Mouse (Mus musculus) G1E (cell line): ENCODE results near the gene F11r. TPM values are rescaled to one million over a fixed set of nuclear protein-coding genes. Genes with fewer than 3 reads are reported as not detected.

Source experiments
- ATAC-seq: 2 replicates; pipeline ENCODE4 v1.8.0; 2016; ENCODE audit warnings: mild to moderate bottlenecking; ENCODE audit not compliant: insufficient number of reproducible peaks, poor library complexity, low FRiP score, severe bottlenecking; ENCODE audit errors: extremely low read depth
- DNase-seq: peaks from one replicate; pipeline ENCODE4 v3.0.0; 2012; ENCODE audit warnings: low spot score
- H3K27me3 ChIP-seq: 2 replicates; pipeline ENCODE4 v1.6.1; 2012; ENCODE audit warnings: mild to moderate bottlenecking, low read length, inconsistent platforms; ENCODE audit not compliant: insufficient read depth
- H3K36me3 ChIP-seq: replicated peaks from 2 replicates; pipeline ENCODE3; 2012; ENCODE audit warnings: mild to moderate bottlenecking, inconsistent platforms
- H3K4me1 ChIP-seq: 2 replicates; pipeline ENCODE4 v1.6.1; 2012; ENCODE audit warnings: low read depth, low read length, inconsistent platforms, mixed read lengths; ENCODE audit not compliant: insufficient read depth
- H3K4me3 ChIP-seq: 2 replicates; pipeline ENCODE4 v1.5.1; 2012; ENCODE audit warnings: low read depth, mild to moderate bottlenecking, inconsistent platforms, low read length, moderate library complexity, mixed read lengths
- H3K9me3 ChIP-seq: replicated peaks from 2 replicates; pipeline ENCODE4 v1.6.1; 2012; ENCODE audit warnings: inconsistent platforms
- CTCF ChIP-seq: IDR thresholded peaks from 2 replicates; pipeline ENCODE4 v1.5.1; 2012; ENCODE audit warnings: low read depth, low read length, inconsistent platforms, mixed read lengths
- GATA1 ChIP-seq: IDR thresholded peaks from 2 replicates; pipeline ENCODE4 v1.6.1; 2012; ENCODE audit warnings: borderline replicate concordance, low read length, inconsistent platforms, mixed read lengths
- GATA2 ChIP-seq: IDR thresholded peaks from 2 replicates; pipeline ENCODE4 v1.6.1; 2012; ENCODE audit warnings: low read depth, low read length, inconsistent platforms, borderline replicate concordance
- POLR2AphosphoS5 ChIP-seq: IDR thresholded peaks from 2 replicates; pipeline ENCODE4 v1.6.1; 2012; ENCODE audit warnings: low read depth, low read length, inconsistent platforms; ENCODE audit not compliant: insufficient replicate concordance
- TAL1 ChIP-seq: conservative IDR thresholded peaks from 2 replicates; pipeline ENCODE4 v1.6.1; 2012; ENCODE audit warnings: low read depth, low read length, inconsistent platforms, mixed read lengths
- polyA plus RNA-seq: library from polyadenylated mRNA; stranded (reverse); fragments of >175 nt; gene quantifications from 2 replicates; pipeline ENCODE4 v1.2.3, GENCODE M21; 2012
- total RNA-seq, 2 experiments: library from RNA; stranded (forward) in 1 of 2; stranded (reverse) in 1 of 2; fragments of 200-1000 nt in 1 of 2; fragments of >200 nt in 1 of 2; fragmentation: Nextera tagmentation in 1 of 2; gene quantifications; 2 replicates each; pipeline ENCODE4 v1.2.3; 2014 to 2017

F11r gene
- total and polyA plus RNA-seq, 3 experiments: 0.11 TPM; not detected in 2

- DNase-seq (peak; percentile 8), ATAC-seq (peak; percentile 30; the same call in 1 of the 2 replicates)
- no peak overlapping the region; the same call in 1 of the 2 replicates for H3K4me3 ChIP-seq
- peaks cover 33% of the 10 kb centered on the region for H3K27me3 ChIP-seq
- H3K4me1 ChIP-seq: peaks cover 21% of the 10 kb centered on the region
- no peaks in the 10 kb centered on the region for H3K36me3 ChIP-seq
- peaks cover 6% of the 10 kb centered on the region for H3K9me3 ChIP-seq
- no peak for TF ChIP-seq GATA1
- TF ChIP-seq TAL1: no peak
- TF ChIP-seq POLR2AphosphoS5: no peak
- no peak for TF ChIP-seq GATA2
- TF ChIP-seq CTCF: no peak
Measured at GRCm38 (mm10) chr1:171441466-171442412, 4.4 kb downstream of the F11r start.

GRCm38 (mm10) chr1:171442413-171442760 is 5.1 kb downstream of the F11r start:
- no peak for ATAC-seq
- TF ChIP-seq GATA2: no peak
- no peak for TF ChIP-seq POLR2AphosphoS5
- no peak for TF ChIP-seq CTCF
- TF ChIP-seq TAL1: no peak
- no peak for TF ChIP-seq GATA1
- H3K27me3 ChIP-seq: peaks cover 28% of the 10 kb centered on the region
- DNase-seq: no peak
- no peaks in the 10 kb centered on the region for H3K36me3 ChIP-seq
- no peak overlapping the region; the same call in 1 of the 2 replicates for H3K4me3 ChIP-seq
- H3K9me3 ChIP-seq: peaks cover 6% of the 10 kb centered on the region
- peaks cover 17% of the 10 kb centered on the region for H3K4me1 ChIP-seq

GRCm38 (mm10) chr1:171445050-171445449 is 7.7 kb downstream of the F11r start:
- Histone ChIP-seq H3K4me3 (no peak overlapping the region), H3K9me3 (peaks cover 6% of the 10 kb centered on the region), H3K27me3 (peaks cover 16% of the 10 kb centered on the region), H3K4me1 (peaks cover 11% of the 10 kb centered on the region), H3K36me3 (no peaks in the 10 kb centered on the region)
- ATAC-seq (no peak), DNase-seq (no peak)
- no peak for TF ChIP-seq CTCF
- TF ChIP-seq GATA1: no peak
- TF ChIP-seq POLR2AphosphoS5: no peak
- TF ChIP-seq GATA2: no peak
- no peak for TF ChIP-seq TAL1

- H3K4me3 ChIP-seq: no peak overlapping the region
- DNase-seq (no peak), ATAC-seq (no peak)
- H3K4me1 ChIP-seq: peaks cover 4% of the 10 kb centered on the region
- TF ChIP-seq GATA2 (no peak), CTCF (no peak), POLR2AphosphoS5 (no peak), TAL1 (no peak), GATA1 (no peak)
- no peaks in the 10 kb centered on the region for H3K36me3 ChIP-seq
- peaks cover 11% of the 10 kb centered on the region for H3K27me3 ChIP-seq
- peaks cover 6% of the 10 kb centered on the region for H3K9me3 ChIP-seq
Measured at GRCm38 (mm10) chr1:171446854-171447253, 9.5 kb downstream of the F11r start.

GRCm38 (mm10) chr1:171447692-171448091 is 10.4 kb downstream of the F11r start:
- no peak overlapping the region for H3K4me3 ChIP-seq
- H3K36me3 ChIP-seq: no peaks in the 10 kb centered on the region
- DNase-seq (no peak), ATAC-seq (no peak)
- no peaks in the 10 kb centered on the region for H3K4me1 ChIP-seq
- peaks cover 6% of the 10 kb centered on the region for H3K9me3 ChIP-seq
- peaks cover 8% of the 10 kb centered on the region for H3K27me3 ChIP-seq
- TF ChIP-seq POLR2AphosphoS5: no peak
- TF ChIP-seq CTCF: no peak

GRCm38 (mm10) chr1:171450062-171450461 is 12.7 kb downstream of the F11r start:
- TF ChIP-seq TAL1 (no peak), GATA1 (no peak), GATA2 (no peak), CTCF (no peak), POLR2AphosphoS5 (no peak)
- no peaks in the 10 kb centered on the region for H3K4me1 ChIP-seq
- H3K36me3 ChIP-seq: no peaks in the 10 kb centered on the region
- DNase-seq (no peak), ATAC-seq (no peak)
- H3K9me3 ChIP-seq: no peaks in the 10 kb centered on the region
- no peak overlapping the region for H3K4me3 ChIP-seq
- peaks cover 10% of the 10 kb centered on the region for H3K27me3 ChIP-seq
